Mouse (Mus musculus) midbrain, embryonic 11.5 days (tissue): ENCODE data around the gene Ptges. TPM values are rescaled to one million over a fixed set of nuclear protein-coding genes. Genes with fewer than 3 reads are reported as not detected.

ENCODE experiments used
- ATAC-seq: fragments of 200-750 bp; cut with Nextera tagmentation; 2 replicates; pipeline ENCODE4 v1.8.0; 2017; ENCODE audit warnings: moderate TSS enrichment, moderate library complexity; ENCODE audit not compliant: low FRiP score
- DNase-seq: peaks from one replicate; pipeline ENCODE4 v3.0.0; 2015; ENCODE audit warnings: low spot score; ENCODE audit errors: missing footprints
- H3K27ac ChIP-seq: fragments of 300-500 bp; sonication (generic); 2 replicates; pipeline ENCODE4 v1.5.1; 2014; ENCODE audit warnings: low read depth, low read length
- H3K27me3 ChIP-seq: fragments of 300-500 bp; sonication (generic); 2 replicates; pipeline ENCODE4 v1.6.1; 2014; ENCODE audit warnings: mild to moderate bottlenecking, low read length, moderate library complexity, mixed read lengths; ENCODE audit not compliant: control insufficient read depth, insufficient read depth
- H3K36me3 ChIP-seq: fragments of 300-500 bp; sonication (generic); 2 replicates; pipeline ENCODE4 v1.6.1; 2014; ENCODE audit warnings: mild to moderate bottlenecking, low read length, moderate library complexity, mixed read lengths; ENCODE audit not compliant: control insufficient read depth, insufficient read depth
- H3K4me1 ChIP-seq: fragments of 300-500 bp; sonication (generic); 2 replicates; pipeline ENCODE4 v1.6.1; 2014; ENCODE audit warnings: low read length; ENCODE audit not compliant: control insufficient read depth, insufficient read depth
- H3K4me2 ChIP-seq: fragments of 300-500 bp; sonication (generic); 2 replicates; pipeline ENCODE4 v1.6.1; 2014; ENCODE audit warnings: mild to moderate bottlenecking, moderate library complexity
- H3K4me3 ChIP-seq: fragments of 300-500 bp; sonication (generic); 2 replicates; pipeline ENCODE4 v1.5.1; 2014; ENCODE audit warnings: low read depth, low read length
- H3K9ac ChIP-seq: fragments of 300-500 bp; sonication (generic); 2 replicates; pipeline ENCODE4 v1.6.1; 2014; ENCODE audit warnings: low read length
- H3K9me3 ChIP-seq: fragments of 300-500 bp; sonication (generic); 2 replicates; pipeline ENCODE4 v1.6.1; 2016; ENCODE audit warnings: low read length; ENCODE audit not compliant: control insufficient read depth
- WGBS: fragments of 180-500 bp; shearing (Covaris S2); extraction: QIAGEN DNeasy Blood & Tissue Kit; methylation state at CpG from one replicate; pipeline ENCODE4 v1.1.7; 2014; 5-methylcytosine and 5-hydroxymethylcytosine counted together
- polyA plus RNA-seq: library from polyadenylated mRNA; unstranded; fragments of >200 nt; fragmentation: Nextera tagmentation; extraction: Ambion mirVana; gene quantifications from 2 replicates; pipeline ENCODE4 v1.2.1, GENCODE M21; 2014

The Ptges gene
- polyA plus RNA-seq, result 4.7 and 6.1 TPM in 2 replicates

DNA sequence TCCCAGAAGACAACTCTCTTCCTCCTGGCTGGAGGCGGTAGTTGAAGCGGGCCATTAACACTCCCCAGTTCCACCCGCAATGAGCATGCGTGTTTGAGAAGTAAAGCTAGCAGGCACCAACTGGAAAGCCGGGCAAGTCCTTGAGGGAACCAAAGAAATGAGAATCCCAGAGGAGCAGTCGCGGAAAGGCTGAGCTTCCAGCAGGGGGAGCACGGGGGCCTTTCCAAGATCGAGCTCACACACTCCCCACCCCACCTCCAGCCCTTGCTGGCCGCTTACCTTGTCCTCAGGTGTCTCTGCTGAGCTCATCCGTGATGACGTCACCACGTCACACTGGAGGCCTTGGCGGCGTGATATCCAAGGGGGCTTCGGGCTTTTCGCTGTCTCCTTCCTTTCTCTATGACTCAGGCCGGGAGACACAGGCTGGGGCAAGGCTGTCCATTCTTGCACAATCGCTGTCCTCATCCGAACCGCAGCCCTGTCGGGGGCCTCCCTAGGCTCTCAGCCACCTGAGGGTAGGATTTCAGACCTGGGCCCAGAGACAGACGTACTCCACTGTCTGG is at the start of gene Ptges:
Gene Ptges (minus strand): TSS at position 381 of the 563 bp plus-strand sequence.
- ATAC-seq, result peak; percentile 48; the same call in 1 of the 2 replicates
- Histone ChIP-seq H3K27me3 (no peaks in the 10 kb centered on the region; the same call in none of the 2 replicates), H3K36me3 (no peaks in the 10 kb centered on the region), H3K27ac (no peak within 1 kb of the TSS), H3K4me3 (no peak within 1 kb of the TSS), H3K4me2 (peak within 1 kb of the TSS; percentile 40), H3K9me3 (no peaks in the 10 kb centered on the region), H3K4me1 (peaks cover 5% of the 10 kb centered on the region; the same call in 1 of the 2 replicates), H3K9ac (peak within 1 kb of the TSS; percentile 1; the same call in 1 of the 2 replicates)
- peak; percentile 94 for DNase-seq
- WGBS, result 3% methylated on average over 23 of the region's 23 CpGs

DNA sequence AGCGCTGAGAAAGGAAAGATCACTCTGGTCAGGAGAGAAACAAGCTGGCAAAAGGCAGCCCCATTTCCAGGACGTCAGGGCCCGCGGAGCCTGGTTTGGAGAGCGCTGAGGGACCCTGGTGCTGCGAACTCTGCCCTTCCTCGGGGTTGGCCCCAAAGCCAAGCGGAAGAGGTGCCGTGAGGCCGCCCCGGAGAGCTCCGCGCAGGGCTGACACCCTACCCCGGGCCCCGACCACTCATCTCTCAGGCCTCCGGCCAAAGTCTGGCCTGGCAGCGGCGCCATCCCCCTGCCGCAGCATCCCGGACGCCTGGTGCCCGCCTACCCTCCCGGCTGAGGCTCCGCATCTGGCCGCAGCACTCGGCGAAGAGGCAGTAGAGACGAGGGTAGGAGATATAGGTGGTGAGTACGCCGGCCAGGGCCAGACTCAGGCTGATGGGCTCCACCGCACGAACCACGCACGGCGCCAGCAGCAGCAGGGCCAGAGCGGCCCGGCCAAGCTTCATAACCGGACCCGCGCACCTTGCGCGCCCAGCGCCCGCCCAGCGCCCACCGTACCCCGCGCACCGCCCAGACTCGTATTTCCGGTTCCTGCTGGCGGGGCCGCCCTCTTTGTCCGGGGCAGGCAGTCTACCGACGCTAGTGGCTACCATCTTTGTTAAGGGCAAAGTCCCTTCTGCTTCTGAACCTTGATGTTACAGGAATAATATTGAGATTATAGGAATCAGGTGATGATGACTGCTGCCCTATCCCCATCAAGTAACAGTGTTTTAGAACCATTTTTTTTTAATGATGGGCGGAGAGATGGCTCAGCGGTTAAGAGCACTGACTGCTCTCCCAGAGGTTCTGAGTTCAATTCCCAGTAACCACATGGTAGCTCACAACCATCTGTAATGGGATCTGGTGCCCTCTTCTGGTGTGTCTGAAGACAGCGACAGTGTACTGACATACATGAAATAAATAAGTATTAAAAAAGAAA is 38.0 kb upstream of the Ptges start, which contains the start of gene Tor1a:
Gene Tor1a (minus strand): TSS at position 582 of the 976 bp plus-strand sequence.
- ATAC-seq, result peak; percentile 93

DNA sequence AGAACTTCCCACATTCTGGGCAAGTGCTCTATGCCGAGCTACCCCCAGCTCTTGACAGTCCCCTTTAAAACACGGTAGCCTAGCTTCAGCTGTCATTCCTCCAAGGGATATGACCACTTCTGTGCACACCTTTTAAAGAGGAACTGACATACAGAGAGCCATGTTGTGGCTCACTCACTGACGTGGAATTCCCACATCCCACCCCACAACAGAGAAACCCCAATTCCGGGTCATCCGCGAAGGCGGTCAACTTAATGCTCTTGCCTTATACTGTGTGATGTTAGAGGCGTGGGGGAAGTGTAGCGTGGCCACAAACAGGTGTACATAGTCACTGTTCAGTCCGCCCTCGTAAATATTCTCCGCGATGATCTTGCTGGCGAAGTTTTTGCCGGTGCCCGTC is 37.2 kb upstream of the Ptges start:
- no peak for ATAC-seq

More for the DNA sequence above, 38.0 kb upstream of the Ptges start, which contains the start of gene Tor1a:
- Histone ChIP-seq H3K9ac (peak within 1 kb of the TSS; percentile 81), H3K27me3 (no peaks in the 10 kb centered on the region), H3K4me1 (peaks cover 16% of the 10 kb centered on the region), H3K9me3 (no peaks in the 10 kb centered on the region), H3K4me3 (peak within 1 kb of the TSS; percentile 82), H3K36me3 (peaks cover 6% of the 10 kb centered on the region), H3K4me2 (peak within 1 kb of the TSS; percentile 83), H3K27ac (peak within 1 kb of the TSS; percentile 46)
- WGBS, result 3% methylated on average over 53 of the region's 59 CpGs
- peak; percentile 98 for DNase-seq

GRCm38 (mm10) chr2:30965627-30966026 is 36.0 kb upstream of the Ptges start:
- Histone ChIP-seq H3K4me2 (no peak overlapping the region), H3K27ac (no peak overlapping the region), H3K36me3 (peaks cover 17% of the 10 kb centered on the region), H3K4me3 (no peak overlapping the region), H3K27me3 (no peaks in the 10 kb centered on the region), H3K9me3 (no peaks in the 10 kb centered on the region), H3K4me1 (peaks cover 16% of the 10 kb centered on the region), H3K9ac (no peak overlapping the region)
- ATAC-seq (no peak), DNase-seq (no peak)
- 95% methylated on average over 8 of the region's 8 CpGs for WGBS

More for the DNA sequence above, 37.2 kb upstream of the Ptges start:
- Histone ChIP-seq H3K27ac (no peak overlapping the region), H3K36me3 (peaks cover 9% of the 10 kb centered on the region), H3K27me3 (no peaks in the 10 kb centered on the region), H3K9ac (peak overlapping the region; percentile 81), H3K4me1 (peaks cover 16% of the 10 kb centered on the region), H3K4me3 (peak overlapping the region; percentile 82), H3K4me2 (peak overlapping the region; percentile 83), H3K9me3 (no peaks in the 10 kb centered on the region)
- no peak for DNase-seq
- WGBS, result 28% methylated on average over 16 of the region's 16 CpGs

DNA sequence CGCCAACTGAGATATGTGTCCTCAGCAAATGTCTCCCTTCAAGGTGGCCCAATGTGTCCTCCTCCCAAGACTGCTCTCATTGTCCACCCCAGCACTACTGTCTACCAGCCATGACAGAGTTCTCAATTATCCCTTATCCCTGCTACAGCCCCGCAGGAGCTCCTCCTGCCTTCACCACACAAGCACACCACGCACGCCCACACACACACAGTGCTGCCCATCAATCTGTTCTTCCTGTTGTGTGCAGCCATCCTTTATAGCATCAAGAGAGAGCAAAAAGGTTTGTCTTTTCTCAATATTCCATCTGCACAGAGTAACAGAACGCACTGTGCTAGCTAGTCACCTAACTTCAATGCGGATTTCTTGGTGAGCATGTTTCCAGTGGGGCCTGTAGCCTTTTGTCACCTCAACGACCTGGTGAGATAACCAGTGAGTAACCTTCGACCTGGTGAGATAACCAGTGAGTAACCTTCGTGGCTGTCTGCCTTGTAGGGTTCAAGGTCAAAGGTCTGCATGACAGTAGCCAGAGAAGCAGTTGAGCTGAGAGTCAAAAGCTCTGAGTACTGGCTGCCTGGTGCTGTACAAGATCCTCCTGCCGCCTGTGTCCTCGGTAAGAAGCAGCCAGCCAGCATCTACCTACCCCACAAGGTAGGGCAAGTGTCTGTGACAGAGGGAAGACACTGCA is 33.0 kb upstream of the Ptges start:
- Histone ChIP-seq H3K4me1 (peaks cover 16% of the 10 kb centered on the region), H3K27ac (no peak overlapping the region), H3K27me3 (no peaks in the 10 kb centered on the region), H3K9me3 (no peaks in the 10 kb centered on the region), H3K4me3 (no peak overlapping the region), H3K36me3 (peaks cover 32% of the 10 kb centered on the region), H3K9ac (no peak overlapping the region), H3K4me2 (no peak overlapping the region)
- no peak for DNase-seq
- 89% methylated on average over 11 of the region's 11 CpGs for WGBS
- ATAC-seq, result no peak

GRCm38 (mm10) chr2:30959856-30960255 is 30.2 kb upstream of the Ptges start:
- Histone ChIP-seq H3K4me3 (no peak overlapping the region), H3K27me3 (no peaks in the 10 kb centered on the region), H3K9me3 (no peaks in the 10 kb centered on the region), H3K9ac (no peak overlapping the region), H3K4me1 (peaks cover under 1% of the 10 kb centered on the region), H3K27ac (no peak overlapping the region), H3K36me3 (peaks cover 44% of the 10 kb centered on the region), H3K4me2 (no peak overlapping the region)
- ATAC-seq (no peak), DNase-seq (no peak)
- WGBS, result 70% methylated on average over 5 of the region's 5 CpGs

DNA sequence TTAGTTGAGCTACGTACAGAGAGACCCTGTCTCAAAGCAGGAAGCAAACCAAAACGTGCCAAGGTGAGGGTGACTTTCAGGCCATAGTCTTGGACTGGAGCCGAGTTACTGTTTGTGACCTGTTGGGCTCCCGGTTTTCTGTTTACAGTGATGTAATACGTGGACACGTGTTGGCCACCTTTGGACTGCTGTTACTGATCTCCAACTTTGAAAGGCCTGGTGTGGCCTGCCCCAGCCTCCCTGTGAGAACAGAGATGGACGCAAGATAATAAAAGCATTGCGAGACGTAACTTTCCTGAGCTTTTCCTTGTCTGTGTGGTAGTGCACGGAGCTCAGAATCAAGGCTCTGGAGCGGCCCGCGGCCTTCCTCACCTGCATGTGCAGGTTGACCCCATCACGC is 29.1 kb upstream of the Ptges start:
- Histone ChIP-seq H3K27ac (no peak overlapping the region), H3K4me3 (no peak overlapping the region), H3K27me3 (no peaks in the 10 kb centered on the region), H3K36me3 (peaks cover 41% of the 10 kb centered on the region), H3K4me2 (no peak overlapping the region), H3K9ac (no peak overlapping the region), H3K9me3 (no peaks in the 10 kb centered on the region), H3K4me1 (peaks cover 12% of the 10 kb centered on the region)
- DNase-seq, result peak; percentile 56
- WGBS, result 94% methylated on average over 14 of the region's 14 CpGs
- ATAC-seq, result no peak

DNA sequence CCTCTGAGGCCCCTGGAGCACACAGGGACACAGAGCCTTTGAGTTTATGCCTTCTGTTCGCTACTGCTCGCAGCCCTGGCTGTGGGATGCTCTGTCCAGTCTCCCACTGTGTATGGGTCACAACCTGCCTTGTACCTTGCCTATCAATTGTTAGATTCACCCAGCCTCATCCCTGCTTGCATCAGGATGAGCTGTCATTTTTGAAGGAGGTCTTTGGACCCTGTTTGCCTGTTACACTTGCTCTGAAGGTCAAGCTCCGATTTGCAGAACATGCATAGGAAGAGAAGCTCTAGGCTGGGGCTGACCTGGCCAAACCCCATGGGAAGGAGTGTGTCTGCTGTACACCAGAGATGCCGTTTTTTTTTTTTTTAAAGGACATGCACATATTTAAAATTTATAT is 27.8 kb upstream of the Ptges start:
- Histone ChIP-seq H3K4me1 (peaks cover 15% of the 10 kb centered on the region), H3K27ac (no peak overlapping the region), H3K4me2 (no peak overlapping the region), H3K9me3 (no peaks in the 10 kb centered on the region), H3K36me3 (peaks cover 38% of the 10 kb centered on the region), H3K27me3 (no peaks in the 10 kb centered on the region), H3K9ac (no peak overlapping the region), H3K4me3 (no peak overlapping the region)
- no peak for ATAC-seq
- WGBS, result 84% methylated on average over 4 of the region's 4 CpGs
- DNase-seq, result peak; percentile 73
